In genomic region chr19:32574846-32575245, GRCm38 (mm10) we compare ENCODE assay signal across 15 mouse cellular contexts.
"Had no signal": no experiment of that assay in that cellular context is flagged by ENCODE, and none has a peak within 500 bp of the region (broad histone marks: within the 10 kb centered on the region; RNA-seq: fewer than 3 reads in every experiment).

No protein-coding gene starts in this region.

- H3K27me3 ChIP-seq: limb, embryonic 15.5 days; liver, embryonic 12.5 days; lung, embryonic 15.5 days; midbrain, embryonic 15.5 days; neural tube, embryonic 13.5 days had no signal

- H3K4me2 ChIP-seq: limb, embryonic 15.5 days; liver, embryonic 12.5 days; lung, embryonic 15.5 days; midbrain, embryonic 11.5 days; midbrain, embryonic 15.5 days; neural tube, embryonic 13.5 days had no signal

- H3K27ac ChIP-seq: layer of hippocampus, adult 2 months; left cerebral cortex, adult 2 months; limb, embryonic 15.5 days; liver, embryonic 12.5 days; lung, embryonic 15.5 days; macrophage; midbrain, embryonic 15.5 days; neural tube, embryonic 13.5 days had no signal

- ATAC-seq: liver, embryonic 12.5 days; midbrain, embryonic 15.5 days had no signal

- H3K4me1 ChIP-seq: midbrain, embryonic 15.5 days had no signal

- H3K9me3 ChIP-seq: limb, embryonic 15.5 days; liver, embryonic 12.5 days; lung, embryonic 15.5 days; megakaryocyte, embryonic 14.5 days; midbrain, embryonic 15.5 days; neural tube, embryonic 13.5 days had no signal

- H3K36me3 ChIP-seq: limb, embryonic 15.5 days; liver, embryonic 12.5 days; lung, embryonic 15.5 days; midbrain, embryonic 15.5 days; neural tube, embryonic 13.5 days had no signal

- DNase-seq: kidney, adult 18-20 months; kidney, postnatal 10 days; kidney, postnatal 4 days; lung, postnatal 14 days; right cerebral cortex, postnatal 25 days had no signal

- H3K4me3 ChIP-seq: layer of hippocampus, adult 2 months; left cerebral cortex, adult 2 months; limb, embryonic 15.5 days; liver, embryonic 12.5 days; lung, embryonic 15.5 days; megakaryocyte, embryonic 14.5 days; midbrain, embryonic 15.5 days; neural tube, embryonic 13.5 days had no signal

- H3K9ac ChIP-seq: limb, embryonic 15.5 days; liver, embryonic 12.5 days; lung, embryonic 15.5 days; midbrain, embryonic 15.5 days; neural tube, embryonic 13.5 days had no signal
